Comparison of ENCODE assay signal across 24 mouse cellular contexts in genomic region chr6:36060411-36060810, GRCm38 (mm10).
"Had no signal": no experiment of that assay in that cellular context is flagged by ENCODE, and none has a peak within 500 bp of the region (broad histone marks: within the 10 kb centered on the region; RNA-seq: fewer than 3 reads in every experiment).

No protein-coding gene starts in this region.

- H3K4me2 ChIP-seq: heart, embryonic 12.5 days; hindbrain, embryonic 12.5 days; hindbrain, embryonic 14.5 days; intestine, embryonic 15.5 days; limb, embryonic 12.5 days; liver, embryonic 11.5 days; liver, embryonic 13.5 days had no signal

- H3K9me3 ChIP-seq: heart, embryonic 10.5 days; heart, embryonic 12.5 days; hindbrain, embryonic 10.5 days; hindbrain, embryonic 12.5 days; intestine, embryonic 15.5 days; limb, embryonic 10.5 days; limb, embryonic 12.5 days; liver, embryonic 13.5 days had no signal

- H3K27ac ChIP-seq: heart, embryonic 10.5 days; hindbrain, embryonic 10.5 days; hindbrain, embryonic 12.5 days; hindbrain, embryonic 14.5 days; intestine, embryonic 15.5 days; layer of hippocampus, adult 2 months; limb, embryonic 10.5 days; limb, embryonic 12.5 days; liver, embryonic 13.5 days had no signal

- ATAC-seq: hindbrain, embryonic 16.5 days; inflammation-experienced regulatory T-cells, adult 6 months; intestine, embryonic 15.5 days; intestine, postnatal 0 days had no signal

- H3K27me3 ChIP-seq: heart, embryonic 12.5 days; hindbrain, embryonic 12.5 days; intestine, embryonic 15.5 days; limb, embryonic 12.5 days; liver, embryonic 13.5 days had no signal

- H3K36me3 ChIP-seq: heart, embryonic 10.5 days; heart, embryonic 12.5 days; hindbrain, embryonic 10.5 days; hindbrain, embryonic 12.5 days; intestine, embryonic 15.5 days; limb, embryonic 10.5 days; limb, embryonic 12.5 days; liver, embryonic 13.5 days had no signal

- DNase-seq: gastrocnemius, postnatal 25 days; heart, adult 18-20 months; heart, postnatal 10 days; heart, postnatal 4 days; kidney, adult 18-20 months; kidney, adult 8-10 months; kidney, postnatal 10 days; kidney, postnatal 25 days; kidney, postnatal 4 days; liver; liver, embryonic 13.5 days had no signal

- H3K9ac ChIP-seq: heart, embryonic 12.5 days; hindbrain, embryonic 12.5 days; hindbrain, embryonic 14.5 days; intestine, embryonic 15.5 days; limb, embryonic 12.5 days; liver, embryonic 13.5 days had no signal

- H3K4me1 ChIP-seq: heart, embryonic 10.5 days; heart, embryonic 12.5 days; hindbrain, embryonic 10.5 days; hindbrain, embryonic 12.5 days; intestine, embryonic 15.5 days; limb, embryonic 10.5 days; limb, embryonic 12.5 days; liver, embryonic 13.5 days had no signal

- H3K4me3 ChIP-seq: heart, embryonic 10.5 days; heart, embryonic 12.5 days; hindbrain, embryonic 10.5 days; hindbrain, embryonic 12.5 days; intestine, embryonic 15.5 days; layer of hippocampus, adult 2 months; limb, embryonic 10.5 days; limb, embryonic 12.5 days; liver, embryonic 13.5 days had no signal
